Mouse (Mus musculus) intestine, embryonic 15.5 days (tissue): ENCODE results near the gene Rbm19. TPM values are rescaled to one million over a fixed set of nuclear protein-coding genes. Genes with fewer than 3 reads are reported as not detected.
A peak's percentile ranks its signal among the peaks of the same experiment; 100 is the strongest.

Experiments used
- ATAC-seq: fragments of 200-750 bp; cut with Nextera tagmentation; 2 replicates; pipeline ENCODE4 v1.8.0; 2017; ENCODE audit warnings: moderate TSS enrichment, moderate library complexity
- H3K27ac ChIP-seq: fragments of 300-500 bp; sonication (generic); 2 replicates; pipeline ENCODE4 v1.5.1; 2015; ENCODE audit warnings: mild to moderate bottlenecking, inconsistent platforms
- H3K27me3 ChIP-seq: fragments of 300-500 bp; sonication (generic); replicated peaks from 2 replicates; pipeline ENCODE4 v1.6.1; 2015; ENCODE audit warnings: inconsistent platforms
- H3K36me3 ChIP-seq: fragments of 300-500 bp; sonication (generic); 2 replicates; pipeline ENCODE4 v1.6.1; 2015; ENCODE audit warnings: inconsistent platforms
- H3K4me1 ChIP-seq: fragments of 300-500 bp; sonication (generic); replicated peaks from 2 replicates; pipeline ENCODE4 v1.6.1; 2015; ENCODE audit warnings: inconsistent platforms
- H3K4me2 ChIP-seq: fragments of 300-500 bp; sonication (generic); replicated peaks from 2 replicates; pipeline ENCODE4 v1.6.1; 2015; ENCODE audit warnings: mild to moderate bottlenecking, inconsistent platforms
- H3K4me3 ChIP-seq: fragments of 300-500 bp; sonication (generic); replicated peaks from 2 replicates; pipeline ENCODE4 v1.5.1; 2015; ENCODE audit warnings: inconsistent platforms
- H3K9ac ChIP-seq: fragments of 300-500 bp; sonication (generic); 2 replicates; pipeline ENCODE4 v1.6.1; 2015; ENCODE audit warnings: inconsistent platforms
- H3K9me3 ChIP-seq: fragments of 300-500 bp; sonication (generic); 2 replicates; pipeline ENCODE4 v1.6.1; 2016; ENCODE audit warnings: inconsistent platforms
- WGBS: fragments of 180-500 bp; shearing (Covaris S2); methylation state at CpG from one replicate; pipeline ENCODE4 v1.1.7; 2015; 5-methylcytosine and 5-hydroxymethylcytosine counted together
- polyA plus RNA-seq: library from polyadenylated mRNA; unstranded; fragments of >200 nt; fragmentation: Nextera tagmentation; extraction: Ambion mirVana; gene quantifications from 2 replicates; pipeline ENCODE4 v1.2.1, GENCODE M21; 2015

The Rbm19 gene
- polyA plus RNA-seq, 1 experiment from 2014 or later = 25.8 TPM

GRCm38 (mm10) chr5:120135823-120136222, 19.6 kb downstream of the Rbm19 start:
- 58% methylated on average over 3 of the region's 3 CpGs for WGBS
- Histone ChIP-seq H3K9ac (no peak overlapping the region), H3K4me2 (no peak overlapping the region), H3K4me1 (no peaks in the 10 kb centered on the region), H3K36me3 (peaks cover 10% of the 10 kb centered on the region), H3K27me3 (no peaks in the 10 kb centered on the region), H3K4me3 (no peak overlapping the region), H3K9me3 (no peaks in the 10 kb centered on the region), H3K27ac (no peak overlapping the region)
- no peak for ATAC-seq

DNA sequence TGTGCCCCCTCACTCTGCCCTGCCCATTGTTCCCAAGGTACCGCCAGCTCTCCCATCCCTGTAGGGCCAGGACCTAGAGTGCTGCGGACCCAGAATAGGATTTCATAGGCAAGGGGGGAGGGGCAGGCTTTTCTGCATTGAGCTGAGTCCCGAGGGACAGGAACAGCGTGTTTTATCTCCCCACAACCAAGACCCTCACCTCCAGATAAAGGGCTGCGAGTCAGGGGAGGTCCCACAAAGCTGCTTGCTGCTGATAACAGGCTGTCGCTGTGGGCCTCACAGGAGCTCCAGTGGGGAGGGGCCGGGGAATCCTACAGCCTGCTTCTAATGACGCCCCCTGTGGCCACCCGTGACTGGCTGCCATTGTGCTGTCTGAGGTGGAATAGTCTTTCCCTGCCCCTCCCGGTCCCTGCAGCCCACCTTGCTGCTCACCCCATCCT, 20.0 kb downstream of the Rbm19 start:
- WGBS = 44% methylated on average over 10 of the region's 10 CpGs
- Histone ChIP-seq H3K36me3 (peaks cover 9% of the 10 kb centered on the region), H3K4me1 (no peaks in the 10 kb centered on the region), H3K27me3 (no peaks in the 10 kb centered on the region), H3K9me3 (no peaks in the 10 kb centered on the region), H3K4me2 (no peak overlapping the region), H3K27ac (no peak overlapping the region), H3K9ac (no peak overlapping the region), H3K4me3 (no peak overlapping the region)
- peak; percentile 66; the same call in 1 of the 2 replicates for ATAC-seq

- ATAC-seq = no peak
These were observed 20.8 kb downstream of the Rbm19 start for GRCm38 (mm10) chr5:120137038-120137437.

GRCm38 (mm10) chr5:120137846-120138245, 21.6 kb downstream of the Rbm19 start:
- Histone ChIP-seq H3K4me3 (no peak overlapping the region), H3K9me3 (no peaks in the 10 kb centered on the region), H3K4me1 (no peaks in the 10 kb centered on the region), H3K36me3 (peaks cover 9% of the 10 kb centered on the region), H3K27ac (no peak overlapping the region), H3K4me2 (no peak overlapping the region), H3K27me3 (no peaks in the 10 kb centered on the region), H3K9ac (no peak overlapping the region)
- ATAC-seq = no peak
- WGBS = 100% methylated on average over 1 of the region's 1 CpGs

More at GRCm38 (mm10) chr5:120137038-120137437, 20.8 kb downstream of the Rbm19 start:
- H3K4me1 ChIP-seq = no peaks in the 10 kb centered on the region
- H3K27ac ChIP-seq = no peak overlapping the region
- H3K27me3 ChIP-seq = no peaks in the 10 kb centered on the region
- H3K4me3 ChIP-seq = no peak overlapping the region
- WGBS = 91% methylated on average over 5 of the region's 5 CpGs
- H3K36me3 ChIP-seq = peaks cover 10% of the 10 kb centered on the region
- H3K9me3 ChIP-seq = no peaks in the 10 kb centered on the region
- no peak overlapping the region for H3K9ac ChIP-seq
- no peak overlapping the region for H3K4me2 ChIP-seq

GRCm38 (mm10) chr5:120138406-120138805, 22.1 kb downstream of the Rbm19 start:
- Histone ChIP-seq H3K4me3 (no peak overlapping the region), H3K9ac (no peak overlapping the region), H3K4me2 (no peak overlapping the region), H3K36me3 (peaks cover 8% of the 10 kb centered on the region), H3K9me3 (no peaks in the 10 kb centered on the region), H3K27me3 (no peaks in the 10 kb centered on the region), H3K27ac (no peak overlapping the region), H3K4me1 (no peaks in the 10 kb centered on the region)
- no peak for ATAC-seq
- 95% methylated on average over 3 of the region's 3 CpGs for WGBS

DNA sequence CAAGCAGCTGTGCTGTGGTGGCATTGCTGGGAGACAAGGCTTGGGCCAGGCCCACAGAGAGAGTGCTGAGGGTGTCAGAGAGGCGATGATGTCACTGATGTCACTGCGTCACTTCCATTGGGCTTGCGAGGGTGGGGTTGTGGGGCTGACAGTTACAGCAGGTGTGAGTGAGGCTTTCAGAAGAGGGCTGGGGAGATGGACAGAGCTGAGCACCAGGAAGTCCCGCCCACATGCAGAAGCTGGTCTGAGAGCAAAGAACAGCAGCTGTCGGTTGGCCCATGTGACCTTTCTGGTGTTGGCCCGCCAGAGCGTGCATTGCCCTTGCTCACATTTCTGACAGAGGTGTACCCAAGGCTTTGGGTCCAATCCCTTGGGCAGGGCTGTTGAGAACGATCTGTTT, 23.0 kb downstream of the Rbm19 start:
- ATAC-seq = no peak
- 72% methylated on average over 8 of the region's 8 CpGs for WGBS
- Histone ChIP-seq H3K4me3 (no peak overlapping the region), H3K36me3 (peaks cover 13% of the 10 kb centered on the region), H3K27me3 (no peaks in the 10 kb centered on the region), H3K4me2 (no peak overlapping the region), H3K9me3 (no peaks in the 10 kb centered on the region), H3K9ac (no peak overlapping the region), H3K27ac (no peak overlapping the region), H3K4me1 (no peaks in the 10 kb centered on the region)

DNA sequence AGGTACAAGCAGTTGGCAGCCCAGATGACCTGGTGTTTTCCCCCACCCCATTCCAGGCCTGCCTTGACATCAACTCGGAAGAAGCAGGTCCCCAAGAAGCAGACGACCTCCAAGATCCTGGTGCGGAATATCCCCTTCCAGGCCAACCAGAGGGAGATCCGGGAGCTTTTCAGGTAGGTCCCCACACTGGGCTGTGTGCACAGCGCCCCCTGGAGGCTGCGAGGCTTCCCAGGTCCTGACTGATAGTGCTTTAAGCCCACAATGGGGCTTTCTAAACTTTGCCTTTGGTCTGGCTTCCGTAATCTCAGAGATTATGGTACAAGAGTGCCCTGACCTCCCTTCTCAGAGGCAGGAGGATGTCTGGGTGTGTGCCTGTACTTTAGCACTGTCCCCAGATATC, 27.7 kb downstream of the Rbm19 start:
- Histone ChIP-seq H3K9ac (no peak overlapping the region), H3K36me3 (peaks cover 19% of the 10 kb centered on the region), H3K9me3 (no peaks in the 10 kb centered on the region), H3K4me3 (no peak overlapping the region), H3K27me3 (no peaks in the 10 kb centered on the region), H3K27ac (no peak overlapping the region), H3K4me1 (no peaks in the 10 kb centered on the region), H3K4me2 (no peak overlapping the region)
- ATAC-seq = no peak
- WGBS = 58% methylated on average over 7 of the region's 7 CpGs

GRCm38 (mm10) chr5:120145371-120146050, 29.2 kb downstream of the Rbm19 start:
- Histone ChIP-seq H3K4me1 (no peaks in the 10 kb centered on the region), H3K27ac (no peak overlapping the region), H3K9ac (no peak overlapping the region), H3K4me3 (no peak overlapping the region), H3K36me3 (peaks cover 22% of the 10 kb centered on the region), H3K27me3 (no peaks in the 10 kb centered on the region), H3K9me3 (no peaks in the 10 kb centered on the region), H3K4me2 (no peak overlapping the region)
- ATAC-seq = no peak
- 80% methylated on average over 19 of the region's 19 CpGs for WGBS

DNA sequence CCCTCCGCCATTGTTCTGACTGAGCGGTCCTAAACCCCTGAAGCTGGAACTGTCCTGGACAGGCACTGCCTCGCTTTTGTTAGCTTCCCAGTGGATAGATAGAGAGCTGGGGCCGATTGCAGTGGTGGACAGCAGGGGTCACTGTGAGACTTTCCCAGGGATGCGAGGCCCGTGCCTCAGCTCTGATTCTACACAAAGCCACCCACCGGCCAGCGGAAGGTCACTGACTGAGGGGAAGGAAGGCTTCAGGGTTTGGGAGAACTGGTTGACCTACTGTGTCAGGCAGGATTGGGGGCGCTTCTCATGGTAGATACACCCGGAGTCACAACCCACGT, 29.8 kb downstream of the Rbm19 start:
- ATAC-seq = no peak
- H3K4me1 ChIP-seq = no peaks in the 10 kb centered on the region
- H3K9me3 ChIP-seq = no peaks in the 10 kb centered on the region
- 58% methylated on average over 11 of the region's 11 CpGs for WGBS
- H3K27ac ChIP-seq = no peak overlapping the region
- no peak overlapping the region for H3K9ac ChIP-seq
- H3K4me3 ChIP-seq = no peak overlapping the region
- no peak overlapping the region for H3K4me2 ChIP-seq
- H3K27me3 ChIP-seq = no peaks in the 10 kb centered on the region
- H3K36me3 ChIP-seq = peaks cover 22% of the 10 kb centered on the region

DNA sequence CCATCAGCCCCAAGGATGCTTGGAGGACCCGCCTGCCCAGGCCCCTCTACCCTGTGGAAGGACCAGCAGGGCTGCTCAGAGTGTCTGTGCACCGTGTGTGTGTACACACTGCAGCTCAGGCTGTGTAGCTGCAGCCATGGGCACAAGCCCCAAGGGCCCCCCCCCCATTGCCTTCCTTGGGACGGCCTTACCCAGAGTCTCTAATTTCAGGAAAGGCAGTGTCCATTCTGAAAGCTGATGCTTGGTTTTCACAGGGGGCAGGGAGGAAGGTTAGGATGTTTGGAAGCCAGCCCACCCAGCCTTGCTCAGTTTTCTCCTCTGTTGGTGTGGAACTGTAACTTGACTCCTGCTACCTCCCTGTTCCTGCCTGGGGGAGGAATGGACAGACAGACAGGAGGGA, 30.6 kb downstream of the Rbm19 start:
- ATAC-seq = no peak
- H3K4me3 ChIP-seq = no peak overlapping the region
- H3K27ac ChIP-seq = no peak overlapping the region
- no peak overlapping the region for H3K9ac ChIP-seq
- no peaks in the 10 kb centered on the region for H3K9me3 ChIP-seq
- H3K4me2 ChIP-seq = no peak overlapping the region
- no peaks in the 10 kb centered on the region for H3K27me3 ChIP-seq
- H3K36me3 ChIP-seq = peaks cover 20% of the 10 kb centered on the region
- H3K4me1 ChIP-seq = no peaks in the 10 kb centered on the region
- WGBS = 72% methylated on average over 3 of the region's 3 CpGs

DNA sequence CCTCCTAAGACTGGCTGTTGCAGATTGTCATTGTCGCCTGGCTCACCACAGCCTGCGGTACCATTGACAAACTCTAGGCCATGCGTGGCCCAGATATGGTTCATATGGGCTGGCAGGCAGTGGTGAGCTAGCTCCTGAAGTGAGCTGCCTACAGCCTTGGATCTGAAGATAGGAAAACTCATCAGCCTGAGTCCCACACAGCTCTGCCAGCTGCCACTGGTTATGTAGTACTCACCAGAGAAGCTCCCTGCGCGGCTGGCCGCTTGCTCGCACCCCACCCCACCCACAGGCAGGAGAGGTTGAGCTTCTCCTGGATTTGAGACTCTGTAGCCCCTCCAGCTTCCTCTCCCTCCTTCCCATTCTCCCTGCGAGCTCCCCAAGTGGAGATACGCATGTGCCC, 32.0 kb downstream of the Rbm19 start:
- Histone ChIP-seq H3K27me3 (no peaks in the 10 kb centered on the region), H3K4me2 (no peak overlapping the region), H3K27ac (no peak overlapping the region), H3K9me3 (no peaks in the 10 kb centered on the region), H3K4me1 (no peaks in the 10 kb centered on the region), H3K36me3 (peaks cover 24% of the 10 kb centered on the region), H3K9ac (no peak overlapping the region), H3K4me3 (no peak overlapping the region)
- 92% methylated on average over 9 of the region's 9 CpGs for WGBS
- ATAC-seq = no peak

- no peak overlapping the region for H3K9ac ChIP-seq
- H3K27ac ChIP-seq = no peak overlapping the region
- no peaks in the 10 kb centered on the region for H3K4me1 ChIP-seq
- peaks cover 10% of the 10 kb centered on the region; the same call in 1 of the 2 replicates for H3K36me3 ChIP-seq
- WGBS = 77% methylated on average over 4 of the region's 4 CpGs
- ATAC-seq = no peak
- H3K4me2 ChIP-seq = no peak overlapping the region
- H3K4me3 ChIP-seq = no peak overlapping the region
- no peaks in the 10 kb centered on the region for H3K9me3 ChIP-seq
- no peaks in the 10 kb centered on the region for H3K27me3 ChIP-seq
These were observed 34.9 kb downstream of the Rbm19 start for GRCm38 (mm10) chr5:120151145-120151544.

- Histone ChIP-seq H3K9me3 (no peaks in the 10 kb centered on the region), H3K27ac (no peak overlapping the region), H3K4me3 (no peak overlapping the region), H3K9ac (no peak overlapping the region), H3K36me3 (peaks cover 10% of the 10 kb centered on the region; the same call in 1 of the 2 replicates), H3K4me1 (peaks cover 6% of the 10 kb centered on the region; the same call in 1 of the 2 replicates), H3K27me3 (no peaks in the 10 kb centered on the region), H3K4me2 (no peak overlapping the region)
- 87% methylated on average over 3 of the region's 3 CpGs for WGBS
- ATAC-seq = no peak
These were observed 36.9 kb downstream of the Rbm19 start for GRCm38 (mm10) chr5:120153140-120153539.
